Mouse (Mus musculus) bone marrow, adult 2 months (tissue): Measurements from ENCODE around the gene Ing4.

Source experiments
- CTCF ChIP-seq: fragments of 200-500 bp; IDR thresholded peaks from 2 replicates; pipeline ENCODE4 v1.5.1; 2011; ENCODE audit warnings: low read length, control low read depth; ENCODE audit not compliant: control insufficient read depth, insufficient read depth
- POLR2A ChIP-seq: fragments of 200-500 bp; IDR thresholded peaks from 2 replicates; pipeline ENCODE4 v1.6.1; 2011; ENCODE audit warnings: low read depth, mild to moderate bottlenecking, control low read depth, low read length, borderline replicate concordance; ENCODE audit not compliant: control insufficient read depth

GRCm38 (mm10) chr6:125061493-125061892 lies 21.9 kb downstream of the Ing4 start:
- TF ChIP-seq POLR2A, result no peak
- TF ChIP-seq CTCF, result no peak
